Mouse (Mus musculus): ENCODE data around the gene Padi1. TPM values are rescaled to one million over a fixed set of nuclear protein-coding genes. Genes with fewer than 3 reads are reported as not detected.

Padi1 gene
- polyA plus RNA-seq (2014; fragmentation: Nextera tagmentation; extraction: Ambion mirVana), result 0.28 and 0.44 TPM in 2 replicates

- Histone ChIP-seq H3K4me2 (ENCODE audit: low read depth, severe bottlenecking) (no peak within 1 kb of the TSS), H3K9ac (ENCODE audit: low read length) (no peak within 1 kb of the TSS), H3K4me1 (ENCODE audit: control insufficient read depth, insufficient read depth, low read length) (0 out of 2 replicates have a peak, but pooled peaks cover 2% of the 10 kb centered on the region), H3K27me3 (ENCODE audit: control insufficient read depth, insufficient read depth, low read length) (no peaks in the 10 kb centered on the region), H3K36me3 (ENCODE audit: control insufficient read depth, insufficient read depth, low read length) (no peaks in the 10 kb centered on the region), H3K27ac (replicated peaks; ENCODE audit: low read depth, low read length) (no peak within 1 kb of the TSS), H3K9me3 (ENCODE audit: control insufficient read depth, low read length) (no peaks in the 10 kb centered on the region), H3K4me3 (ENCODE audit: low read depth, low read length) (no peak within 1 kb of the TSS)
- DNase-seq (ENCODE audit: low spot score) (no peak), ATAC-seq (ENCODE audit: insufficient number of reproducible peaks, low FRiP score, low TSS enrichment, low read depth) (no peak)
- 88% methylated on average over 6 of the region's 6 CpGs for WGBS
Observed at GRCm38 (mm10) chr4:140845666-140846065, at the start of gene Padi1. Gene Padi1 (minus strand): TSS chr4:140845778.

- DNase-seq (ENCODE audit: low spot score) (no peak), ATAC-seq (ENCODE audit: insufficient number of reproducible peaks, low FRiP score, low TSS enrichment, low read depth) (no peak)
- H3K4me2 ChIP-seq (ENCODE audit: low read depth, severe bottlenecking), result no peak overlapping the region
- H3K27ac ChIP-seq (replicated peaks; ENCODE audit: low read depth, low read length), result no peak overlapping the region
- H3K9ac ChIP-seq (ENCODE audit: low read length), result no peak overlapping the region
- H3K4me3 ChIP-seq (ENCODE audit: low read depth, low read length), result no peak overlapping the region
- H3K36me3 ChIP-seq (ENCODE audit: control insufficient read depth, insufficient read depth, low read length), result no peaks in the 10 kb centered on the region
- no peaks in the 10 kb centered on the region for H3K27me3 ChIP-seq (ENCODE audit: control insufficient read depth, insufficient read depth, low read length)
- no peaks in the 10 kb centered on the region for H3K4me1 ChIP-seq (ENCODE audit: control insufficient read depth, insufficient read depth, low read length)
- 68% methylated on average over 1 of the region's 1 CpGs for WGBS
- no peaks in the 10 kb centered on the region for H3K9me3 ChIP-seq (ENCODE audit: control insufficient read depth, low read length)
Observed at GRCm38 (mm10) chr4:140892163-140892530, 46.6 kb upstream of the Padi1 start.

- Histone ChIP-seq H3K9me3 (ENCODE audit: control insufficient read depth, low read length) (no peaks in the 10 kb centered on the region), H3K4me1 (ENCODE audit: control insufficient read depth, insufficient read depth, low read length) (no peaks in the 10 kb centered on the region), H3K9ac (ENCODE audit: low read length) (no peak overlapping the region), H3K36me3 (ENCODE audit: control insufficient read depth, insufficient read depth, low read length) (no peaks in the 10 kb centered on the region), H3K27me3 (ENCODE audit: control insufficient read depth, insufficient read depth, low read length) (no peaks in the 10 kb centered on the region), H3K27ac (replicated peaks; ENCODE audit: low read depth, low read length) (no peak overlapping the region), H3K4me2 (ENCODE audit: low read depth, severe bottlenecking) (no peak overlapping the region), H3K4me3 (ENCODE audit: low read depth, low read length) (no peak overlapping the region)
- no peak for ATAC-seq (ENCODE audit: insufficient number of reproducible peaks, low FRiP score, low TSS enrichment, low read depth)
- no peak for DNase-seq (ENCODE audit: low spot score)
- 93% methylated on average over 14 of the region's 14 CpGs for WGBS
Observed at GRCm38 (mm10) chr4:140891525-140892162, 46.1 kb upstream of the Padi1 start.

GRCm38 (mm10) chr4:140883852-140884251, 38.3 kb upstream of the Padi1 start:
- WGBS, result 27% methylated on average over 4 of the region's 4 CpGs

GRCm38 (mm10) chr4:140882981-140883380, 37.4 kb upstream of the Padi1 start:
- Histone ChIP-seq H3K9me3 (ENCODE audit: control insufficient read depth, low read length) (no peaks in the 10 kb centered on the region; the same call in 1 of the 2 replicates), H3K36me3 (ENCODE audit: control insufficient read depth, insufficient read depth, low read length) (no peaks in the 10 kb centered on the region), H3K9ac (ENCODE audit: low read length) (no peak overlapping the region), H3K27me3 (ENCODE audit: control insufficient read depth, insufficient read depth, low read length) (no peaks in the 10 kb centered on the region), H3K4me2 (ENCODE audit: low read depth, severe bottlenecking) (no peak overlapping the region), H3K27ac (replicated peaks; ENCODE audit: low read depth, low read length) (no peak overlapping the region), H3K4me3 (ENCODE audit: low read depth, low read length) (no peak overlapping the region), H3K4me1 (ENCODE audit: control insufficient read depth, insufficient read depth, low read length) (no peaks in the 10 kb centered on the region)
- no peak for DNase-seq (ENCODE audit: low spot score)
- no peak for ATAC-seq (ENCODE audit: insufficient number of reproducible peaks, low FRiP score, low TSS enrichment, low read depth)
- 98% methylated on average over 3 of the region's 3 CpGs for WGBS

More at GRCm38 (mm10) chr4:140883852-140884251, 38.3 kb upstream of the Padi1 start:
- Histone ChIP-seq H3K4me1 (ENCODE audit: control insufficient read depth, insufficient read depth, low read length) (no peaks in the 10 kb centered on the region), H3K36me3 (ENCODE audit: control insufficient read depth, insufficient read depth, low read length) (no peaks in the 10 kb centered on the region), H3K9ac (ENCODE audit: low read length) (no peak overlapping the region), H3K4me2 (ENCODE audit: low read depth, severe bottlenecking) (no peak overlapping the region), H3K27me3 (ENCODE audit: control insufficient read depth, insufficient read depth, low read length) (no peaks in the 10 kb centered on the region), H3K27ac (replicated peaks; ENCODE audit: low read depth, low read length) (no peak overlapping the region), H3K9me3 (ENCODE audit: control insufficient read depth, low read length) (no peaks in the 10 kb centered on the region; the same call in 1 of the 2 replicates), H3K4me3 (ENCODE audit: low read depth, low read length) (no peak overlapping the region)
- DNase-seq (ENCODE audit: low spot score) (no peak), ATAC-seq (ENCODE audit: insufficient number of reproducible peaks, low FRiP score, low TSS enrichment, low read depth) (no peak)

GRCm38 (mm10) chr4:140882365-140882764, 36.8 kb upstream of the Padi1 start:
- ATAC-seq (ENCODE audit: insufficient number of reproducible peaks, low FRiP score, low TSS enrichment, low read depth), result no peak
- no peaks in the 10 kb centered on the region for H3K27me3 ChIP-seq (ENCODE audit: control insufficient read depth, insufficient read depth, low read length)
- DNase-seq (ENCODE audit: low spot score), result no peak

GRCm38 (mm10) chr4:140881771-140882170, 36.2 kb upstream of the Padi1 start:
- H3K9me3 ChIP-seq (ENCODE audit: control insufficient read depth, low read length), result no peaks in the 10 kb centered on the region; the same call in 1 of the 2 replicates

More at GRCm38 (mm10) chr4:140882365-140882764, 36.8 kb upstream of the Padi1 start:
- Histone ChIP-seq H3K4me3 (ENCODE audit: low read depth, low read length) (no peak overlapping the region), H3K9me3 (ENCODE audit: control insufficient read depth, low read length) (no peaks in the 10 kb centered on the region; the same call in 1 of the 2 replicates), H3K36me3 (ENCODE audit: control insufficient read depth, insufficient read depth, low read length) (no peaks in the 10 kb centered on the region), H3K27ac (replicated peaks; ENCODE audit: low read depth, low read length) (no peak overlapping the region), H3K9ac (ENCODE audit: low read length) (no peak overlapping the region), H3K4me2 (ENCODE audit: low read depth, severe bottlenecking) (no peak overlapping the region), H3K4me1 (ENCODE audit: control insufficient read depth, insufficient read depth, low read length) (no peaks in the 10 kb centered on the region)
- 64% methylated on average over 4 of the region's 4 CpGs for WGBS

GRCm38 (mm10) chr4:140881026-140881670, 35.6 kb upstream of the Padi1 start:
- no peaks in the 10 kb centered on the region for H3K4me1 ChIP-seq (ENCODE audit: control insufficient read depth, insufficient read depth, low read length)
- WGBS, result 89% methylated on average over 8 of the region's 8 CpGs
- ATAC-seq (ENCODE audit: insufficient number of reproducible peaks, low FRiP score, low TSS enrichment, low read depth) (no peak), DNase-seq (ENCODE audit: low spot score) (no peak)
- H3K27me3 ChIP-seq (ENCODE audit: control insufficient read depth, insufficient read depth, low read length), result no peaks in the 10 kb centered on the region
- no peak overlapping the region for H3K27ac ChIP-seq (replicated peaks; ENCODE audit: low read depth, low read length)
- no peak overlapping the region for H3K9ac ChIP-seq (ENCODE audit: low read length)
- no peak overlapping the region for H3K4me3 ChIP-seq (ENCODE audit: low read depth, low read length)
- no peaks in the 10 kb centered on the region for H3K36me3 ChIP-seq (ENCODE audit: control insufficient read depth, insufficient read depth, low read length)
- H3K9me3 ChIP-seq (ENCODE audit: control insufficient read depth, low read length), result no peaks in the 10 kb centered on the region; the same call in 1 of the 2 replicates
- no peak overlapping the region for H3K4me2 ChIP-seq (ENCODE audit: low read depth, severe bottlenecking)

More at GRCm38 (mm10) chr4:140881771-140882170, 36.2 kb upstream of the Padi1 start:
- H3K36me3 ChIP-seq (ENCODE audit: control insufficient read depth, insufficient read depth, low read length), result no peaks in the 10 kb centered on the region
- ATAC-seq (ENCODE audit: insufficient number of reproducible peaks, low FRiP score, low TSS enrichment, low read depth) (no peak), DNase-seq (ENCODE audit: low spot score) (no peak)
- 91% methylated on average over 13 of the region's 13 CpGs for WGBS
- no peak overlapping the region for H3K27ac ChIP-seq (replicated peaks; ENCODE audit: low read depth, low read length)
- H3K4me3 ChIP-seq (ENCODE audit: low read depth, low read length), result no peak overlapping the region
- H3K9ac ChIP-seq (ENCODE audit: low read length), result no peak overlapping the region
- no peaks in the 10 kb centered on the region for H3K27me3 ChIP-seq (ENCODE audit: control insufficient read depth, insufficient read depth, low read length)
- H3K4me2 ChIP-seq (ENCODE audit: low read depth, severe bottlenecking), result no peak overlapping the region
- no peaks in the 10 kb centered on the region for H3K4me1 ChIP-seq (ENCODE audit: control insufficient read depth, insufficient read depth, low read length)
